Mouse (Mus musculus) frontal cortex, postnatal 25 days (tissue): ENCODE results near the gene Zfand2b.

Source experiments
- DNase-seq, 2 experiments: peaks; one replicate each; pipeline ENCODE4 v3.0.0; 2022; ENCODE audit warnings: low spot score in 2 of 2

Zfand2b gene

DNA sequence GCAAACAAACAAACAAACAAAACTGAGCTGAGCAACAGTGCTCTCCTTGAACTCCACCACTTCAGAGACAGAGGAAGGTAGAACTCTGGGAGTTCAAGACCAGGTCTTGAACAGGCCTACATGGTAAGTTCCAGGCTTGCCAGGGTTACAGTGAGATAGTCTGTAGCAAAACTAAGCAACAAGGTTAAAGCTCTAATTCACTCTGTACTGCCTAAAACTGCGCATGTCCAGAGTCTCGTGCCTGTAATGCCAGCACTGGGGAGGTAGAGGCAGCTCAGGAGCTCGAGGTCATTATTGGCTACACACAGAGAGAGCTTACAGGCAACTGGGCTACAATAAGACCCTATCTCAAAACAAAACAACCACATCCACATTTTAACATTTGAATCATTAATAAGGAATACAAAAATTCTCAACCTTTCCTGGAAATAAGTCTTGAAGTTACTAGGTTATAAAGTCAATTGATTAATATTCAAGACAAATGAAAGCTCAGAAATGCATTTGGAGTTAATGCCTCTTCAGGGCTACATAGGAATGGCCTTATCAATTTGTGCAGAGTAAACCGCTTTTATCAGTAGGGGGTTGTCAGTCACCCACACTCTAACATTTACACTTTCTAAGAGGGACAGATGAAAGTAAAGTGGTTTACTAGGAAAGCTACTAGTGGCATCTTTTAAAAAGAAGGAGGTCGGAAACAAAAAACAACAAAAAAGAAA lies 8.7 kb upstream of the Zfand2b start:
- DNase-seq: no peak

DNA sequence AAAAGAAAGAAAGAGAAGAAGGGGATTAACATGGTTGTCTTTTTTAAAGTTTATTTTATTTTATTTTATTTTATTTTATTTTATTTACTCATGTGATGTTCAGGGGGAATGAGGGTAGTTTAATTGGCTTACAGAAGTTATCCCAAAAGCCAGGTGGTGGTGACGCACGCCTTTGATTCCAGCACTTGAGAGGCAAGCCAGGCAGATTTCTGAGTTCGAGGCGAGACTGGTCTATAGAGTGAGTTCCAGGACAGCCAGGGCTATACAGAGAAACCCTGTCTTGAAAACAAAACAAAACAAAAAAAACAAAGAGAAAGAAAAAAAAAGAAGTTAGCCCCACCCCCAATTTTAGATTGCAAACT lies 8.2 kb upstream of the Zfand2b start:
- peak in 1 of 2 experiments; percentile 1 for DNase-seq

DNA sequence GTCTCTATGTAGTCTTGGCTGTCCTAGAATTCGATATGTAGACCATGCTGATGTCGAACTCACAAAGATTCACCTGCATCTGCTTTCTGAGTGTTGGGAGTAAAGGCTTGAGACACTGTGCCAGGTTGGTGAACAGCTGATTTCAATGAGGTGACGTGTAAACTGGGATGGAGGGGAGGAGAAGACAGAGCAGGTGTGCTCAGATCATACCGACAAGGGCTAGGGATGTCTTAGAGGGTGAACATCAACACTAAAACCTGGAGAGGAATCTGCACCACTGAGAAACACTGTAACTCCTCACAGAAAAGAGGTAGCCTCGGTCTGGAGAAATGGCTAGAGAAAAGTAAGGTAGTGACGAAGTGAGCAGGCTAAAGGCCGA lies 364 bp upstream of the Zfand2b start:
- no peak for DNase-seq

DNA sequence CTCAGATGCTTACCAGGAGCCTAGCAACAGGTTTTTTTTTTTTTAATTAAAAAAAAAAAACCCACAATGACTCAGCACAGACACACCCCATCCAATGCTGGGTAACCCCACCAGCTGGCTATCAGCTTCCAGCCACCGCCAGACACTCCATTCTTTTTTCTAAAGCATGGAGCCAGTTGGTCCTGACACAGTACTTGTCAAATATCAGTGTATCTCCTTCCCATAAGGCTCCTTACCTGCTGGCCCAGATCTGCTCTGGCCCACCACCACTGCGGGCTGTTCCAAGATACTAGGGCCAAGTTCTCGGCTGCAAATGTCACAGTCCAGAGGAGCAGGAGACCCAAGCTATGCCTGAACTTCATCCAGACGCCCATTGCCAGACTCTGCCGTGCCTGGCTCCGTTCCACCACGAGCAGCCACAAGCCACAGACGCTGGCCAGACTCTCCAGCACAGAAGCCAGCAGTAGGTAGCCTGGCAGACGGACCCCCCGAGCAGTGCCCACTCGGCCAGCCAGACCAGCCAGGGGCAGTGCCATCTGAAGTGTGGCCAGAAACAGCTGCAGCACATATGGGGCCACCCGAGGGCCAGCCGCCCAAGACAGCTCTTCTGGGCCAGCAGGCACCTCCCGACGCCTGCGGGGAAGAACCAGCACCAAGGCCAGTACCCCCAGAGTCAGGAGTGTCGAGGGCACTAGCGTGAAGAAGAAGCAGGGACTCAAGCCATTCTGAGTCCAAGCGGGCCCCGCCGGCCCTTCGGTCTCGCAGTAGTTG lies 11.1 kb downstream of the Zfand2b start:
- peak in 1 of 2 experiments; percentile 27 for DNase-seq

DNA sequence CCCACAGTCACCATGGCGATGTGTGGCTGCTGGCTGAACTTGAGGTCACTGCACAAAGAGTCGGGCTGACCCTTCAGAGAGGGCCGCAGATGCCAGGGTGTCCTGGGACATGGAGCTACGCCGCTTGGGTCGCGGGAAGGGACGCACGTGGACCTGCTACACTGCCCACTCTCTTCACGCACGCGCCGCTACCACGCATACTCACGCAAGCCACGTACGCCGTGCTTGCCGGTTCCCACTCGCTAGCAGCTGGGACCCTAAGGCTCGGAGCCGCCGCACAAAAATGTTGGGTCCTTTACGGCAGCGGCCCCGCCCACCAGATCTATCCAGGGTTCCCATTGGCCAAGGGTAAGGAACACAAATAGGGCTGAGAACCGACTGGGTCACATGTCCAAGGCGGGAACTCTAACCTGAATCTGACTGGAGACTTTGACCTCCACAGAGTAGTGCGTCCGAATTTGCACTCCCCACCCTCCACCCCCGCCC lies 11.7 kb downstream of the Zfand2b start, which contains the start of gene Abcb6:
Gene Abcb6 (minus strand): TSS at position 288 of the 486 bp plus-strand sequence.
- peak; percentile 80 to 83 for DNase-seq

DNA sequence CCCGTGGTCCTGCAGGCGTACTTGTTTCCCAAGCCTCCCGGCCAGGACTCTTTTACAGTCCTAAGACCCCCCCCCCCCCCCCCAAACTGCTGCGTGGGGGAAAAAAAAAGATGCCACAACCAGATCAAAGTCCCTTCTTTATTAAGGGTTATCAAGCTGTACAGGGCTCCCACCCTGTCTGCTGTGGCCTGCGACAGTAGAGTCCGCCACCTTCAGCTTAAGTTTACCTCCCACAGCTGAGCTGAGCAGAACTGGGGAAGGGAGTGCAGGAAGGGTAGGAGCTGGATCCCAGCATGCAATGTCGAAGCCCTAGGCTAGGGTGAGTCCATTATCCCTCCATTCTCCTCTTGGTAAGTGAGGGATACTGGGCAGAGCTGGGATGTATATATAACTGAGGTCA lies 12.3 kb downstream of the Zfand2b start:
- DNase-seq: no peak

DNA sequence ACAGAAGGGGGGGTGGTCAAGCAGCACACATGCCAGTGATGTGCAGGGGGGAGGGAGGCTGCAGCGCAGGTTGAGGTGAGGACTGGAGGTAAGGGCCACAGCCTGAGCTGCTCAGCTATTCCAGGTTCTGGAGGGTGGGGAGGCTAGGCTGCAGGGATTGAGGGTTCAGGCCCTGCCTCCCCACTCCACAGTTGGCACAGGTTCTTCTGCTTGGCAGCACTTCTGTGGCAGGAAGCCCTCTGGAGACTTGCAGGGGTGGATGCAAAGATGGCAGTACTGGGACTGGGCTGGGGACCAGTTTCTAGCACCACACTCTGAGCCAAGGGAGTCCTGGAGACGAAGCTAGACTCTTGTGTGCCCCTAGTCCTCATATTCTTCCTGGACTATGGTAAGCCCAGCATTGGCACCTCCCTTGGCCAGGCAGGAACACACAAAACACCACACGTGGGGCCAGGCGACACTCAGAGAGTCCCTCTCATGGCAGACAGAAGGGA lies 13.0 kb downstream of the Zfand2b start:
- DNase-seq: no peak

DNA sequence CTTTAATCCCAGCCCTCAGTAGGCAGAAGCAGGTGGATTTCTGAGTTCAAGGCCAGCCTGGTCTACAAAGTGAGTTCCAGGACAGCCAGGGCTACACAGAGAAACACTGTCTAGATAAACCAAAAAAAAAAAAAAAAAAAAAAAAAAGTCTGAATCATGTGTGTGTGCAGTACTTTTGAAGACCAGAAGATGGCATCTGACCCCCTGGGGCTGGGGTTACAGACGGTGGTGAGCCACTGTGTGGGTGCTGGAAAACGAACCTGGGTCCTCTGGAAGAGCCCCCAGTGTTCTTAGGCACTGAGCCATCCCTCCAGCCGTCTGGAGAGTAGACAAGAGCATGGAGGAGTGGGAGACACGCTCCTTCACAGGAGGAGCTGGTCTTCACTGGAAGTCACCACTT lies 13.7 kb downstream of the Zfand2b start:
- no peak for DNase-seq

DNA sequence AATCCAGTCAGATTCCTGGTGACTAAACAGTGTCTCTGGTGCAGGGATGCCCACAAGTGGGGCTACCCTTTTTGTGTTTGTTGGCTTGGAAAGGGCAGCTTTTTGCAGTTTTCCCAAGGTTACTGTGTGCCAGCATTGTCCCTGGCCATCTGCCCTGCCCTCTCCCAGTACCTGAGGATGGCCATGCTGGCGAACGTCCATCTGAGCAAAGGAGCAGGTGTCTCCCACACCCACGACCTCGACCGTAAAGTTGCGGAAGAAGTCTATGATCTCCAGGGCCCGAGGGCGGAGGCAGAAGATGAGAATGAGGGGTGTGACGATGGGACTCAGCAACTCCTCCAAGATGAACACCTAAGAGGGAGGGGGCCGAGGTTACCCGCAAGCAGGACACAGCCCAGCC lies 17.0 kb downstream of the Zfand2b start:
- DNase-seq: no peak

DNA sequence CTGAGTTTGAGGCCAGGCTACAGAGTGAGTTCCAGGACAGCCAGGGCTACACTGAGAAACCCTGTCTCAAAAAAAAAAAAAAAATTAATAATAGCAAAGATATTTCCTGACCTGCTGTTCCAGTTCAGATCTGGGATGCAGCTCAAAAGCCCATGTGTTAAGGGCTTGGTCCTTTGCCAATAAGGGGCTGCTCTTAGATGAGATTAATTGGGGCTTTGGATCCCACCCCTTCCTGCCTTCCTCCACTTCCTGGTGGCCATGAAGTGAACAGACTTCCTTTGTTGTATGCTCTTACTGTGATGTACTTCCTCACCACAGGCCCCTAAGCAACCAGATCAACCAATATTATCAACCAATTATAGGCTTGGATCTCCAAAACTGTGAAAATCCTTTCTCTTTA lies 18.7 kb downstream of the Zfand2b start:
- no peak for DNase-seq

DNA sequence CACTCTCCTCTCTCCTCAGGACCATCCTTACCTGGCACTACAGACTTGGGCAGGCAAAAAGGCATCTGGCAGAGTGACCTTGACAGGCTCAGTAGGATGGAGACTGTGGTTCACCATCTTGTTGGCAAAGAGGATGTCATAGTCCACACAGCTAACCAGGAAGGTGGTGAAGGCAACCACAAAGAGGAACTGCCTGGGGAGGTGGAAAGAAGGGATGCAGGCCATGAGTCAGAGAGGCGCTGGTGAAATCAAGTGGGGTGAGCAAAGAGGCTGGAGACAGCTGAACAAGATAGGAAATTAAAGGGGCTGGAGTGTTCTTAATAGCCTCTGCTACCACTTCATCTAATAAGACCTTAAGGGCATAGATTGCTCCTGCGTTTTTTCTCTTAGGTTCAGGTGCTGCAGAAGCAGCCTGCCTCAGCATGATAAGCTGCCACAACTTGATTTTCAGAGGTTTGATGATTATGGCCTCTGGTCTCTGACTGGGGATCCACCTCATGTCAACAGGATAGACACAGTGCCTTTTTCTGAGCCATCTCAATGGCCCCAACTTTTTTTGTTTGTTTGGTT lies 19.6 kb downstream of the Zfand2b start:
- DNase-seq: no peak

DNA sequence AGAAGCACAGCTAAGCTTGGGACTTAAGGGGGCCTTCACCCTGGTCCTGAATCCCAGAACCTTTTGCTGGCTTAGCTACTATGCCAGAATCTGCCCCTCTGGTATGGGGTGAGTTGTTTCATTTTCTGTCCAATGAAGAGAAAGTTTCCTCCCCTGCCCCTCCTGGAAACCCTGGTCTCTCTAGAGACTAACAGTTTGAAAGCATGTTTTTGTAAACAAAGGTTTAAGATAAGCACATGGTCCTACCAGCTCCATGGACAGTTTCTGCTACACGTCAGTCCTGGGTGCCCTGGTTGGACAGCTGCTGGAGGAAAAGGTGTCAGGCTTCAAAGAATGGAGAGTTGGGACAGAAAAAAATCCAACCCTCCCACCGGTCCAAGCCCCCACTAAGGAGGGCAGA lies 22.1 kb downstream of the Zfand2b start:
- DNase-seq: no peak

DNA sequence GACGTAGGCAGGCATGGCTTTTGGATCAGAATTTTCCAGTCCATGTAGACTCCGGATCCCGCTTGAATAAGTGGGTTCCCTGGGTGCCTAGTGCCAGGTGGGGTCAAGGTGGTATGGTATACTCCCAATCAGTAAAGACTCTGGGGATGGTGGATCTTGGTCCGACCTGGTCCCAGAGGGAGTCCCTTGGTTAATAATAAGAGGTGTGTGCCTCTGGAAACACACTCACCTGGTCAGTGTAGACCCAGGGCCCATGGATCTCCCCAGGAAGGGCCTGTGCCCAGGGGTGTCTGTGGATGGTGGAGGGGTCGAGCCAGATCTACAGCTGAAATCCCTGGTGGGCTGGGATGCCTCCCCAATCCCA lies 22.8 kb downstream of the Zfand2b start:
- no peak for DNase-seq

DNA sequence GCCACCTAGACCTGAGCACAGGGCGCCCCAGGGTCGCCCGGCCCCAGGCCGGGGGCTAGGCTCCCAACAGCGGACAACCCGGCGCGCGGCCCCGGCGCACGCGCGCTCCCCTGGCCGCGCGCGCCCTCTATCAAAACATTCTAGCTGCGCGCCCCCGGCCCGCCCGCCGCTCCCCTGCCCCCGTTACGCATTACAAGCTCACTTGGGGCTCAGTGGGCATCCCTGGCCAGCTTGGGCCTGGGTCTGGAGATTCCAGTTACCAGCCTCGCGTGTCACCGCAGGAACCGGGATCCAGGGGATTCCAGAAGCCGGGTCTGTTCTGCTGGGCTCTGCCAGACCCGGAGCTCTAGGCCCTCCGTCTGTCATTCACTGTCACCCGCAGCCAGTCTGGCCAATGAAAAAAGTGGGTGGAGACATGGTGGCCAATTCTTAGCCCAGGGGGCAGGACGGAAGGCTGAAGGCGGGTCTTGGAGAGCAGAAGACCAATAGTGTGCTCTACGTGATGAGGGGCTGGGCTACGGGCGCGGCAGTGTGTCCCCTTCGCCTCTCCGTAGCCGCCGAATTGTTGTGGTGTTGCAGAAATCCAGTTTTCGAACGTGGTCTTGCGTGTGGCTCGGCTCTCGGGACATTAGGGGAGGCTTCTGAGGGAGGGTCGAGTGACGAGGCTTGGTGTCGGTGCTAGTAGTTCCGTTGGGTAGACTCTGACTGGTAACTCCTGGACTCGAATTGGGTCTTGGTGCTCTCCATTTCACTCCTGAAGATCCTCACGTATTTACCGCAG lies 23.4 kb downstream of the Zfand2b start, which contains the start of the genes Ankzf1 and Atg9a:
Gene Ankzf1 (plus strand): TSS at position 530 of the 781 bp plus-strand sequence.
Gene Atg9a (minus strand): TSS at position 575 of the 781 bp plus-strand sequence.
- peak; percentile 82 to 92 for DNase-seq

DNA sequence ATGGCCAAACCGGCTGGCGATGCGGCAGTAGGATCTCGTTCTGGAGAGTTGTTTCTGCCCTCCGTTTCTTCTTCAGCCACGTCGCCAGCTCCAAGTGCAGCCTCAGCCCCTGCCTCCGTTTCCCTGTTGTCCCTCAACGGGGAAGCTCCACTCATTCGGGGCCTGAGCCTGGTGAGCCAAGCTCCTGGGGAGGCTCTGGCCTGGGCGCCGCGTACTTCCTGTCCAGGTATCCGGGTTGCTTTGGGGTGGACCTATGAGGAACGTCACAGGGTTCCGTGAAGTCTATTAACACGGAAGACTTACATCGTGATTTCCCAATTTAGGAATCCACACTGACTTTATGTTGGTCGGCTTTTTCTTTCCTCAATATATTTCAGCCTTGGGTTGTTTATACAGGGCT lies 24.0 kb downstream of the Zfand2b start:
- no peak for DNase-seq

DNA sequence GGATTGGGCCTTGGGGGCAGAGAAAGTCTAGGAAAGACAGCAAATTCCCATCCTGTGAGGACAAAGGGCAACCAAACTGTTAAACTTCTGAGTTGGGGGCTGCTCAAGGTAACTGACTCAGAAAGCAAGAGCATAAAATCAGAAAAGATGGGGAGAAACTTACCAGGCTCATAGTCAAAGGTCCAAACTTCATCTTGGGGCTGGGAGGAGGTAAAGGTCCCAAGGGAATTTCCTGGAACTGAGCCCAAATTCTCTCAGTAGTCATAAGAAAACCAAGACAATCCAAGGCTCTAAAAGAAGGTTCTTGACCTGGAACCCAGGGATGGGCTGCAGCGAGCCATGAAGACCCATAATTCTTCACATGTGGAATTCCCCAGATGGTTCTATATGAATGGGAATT lies 32.8 kb downstream of the Zfand2b start:
- no peak for DNase-seq

DNA sequence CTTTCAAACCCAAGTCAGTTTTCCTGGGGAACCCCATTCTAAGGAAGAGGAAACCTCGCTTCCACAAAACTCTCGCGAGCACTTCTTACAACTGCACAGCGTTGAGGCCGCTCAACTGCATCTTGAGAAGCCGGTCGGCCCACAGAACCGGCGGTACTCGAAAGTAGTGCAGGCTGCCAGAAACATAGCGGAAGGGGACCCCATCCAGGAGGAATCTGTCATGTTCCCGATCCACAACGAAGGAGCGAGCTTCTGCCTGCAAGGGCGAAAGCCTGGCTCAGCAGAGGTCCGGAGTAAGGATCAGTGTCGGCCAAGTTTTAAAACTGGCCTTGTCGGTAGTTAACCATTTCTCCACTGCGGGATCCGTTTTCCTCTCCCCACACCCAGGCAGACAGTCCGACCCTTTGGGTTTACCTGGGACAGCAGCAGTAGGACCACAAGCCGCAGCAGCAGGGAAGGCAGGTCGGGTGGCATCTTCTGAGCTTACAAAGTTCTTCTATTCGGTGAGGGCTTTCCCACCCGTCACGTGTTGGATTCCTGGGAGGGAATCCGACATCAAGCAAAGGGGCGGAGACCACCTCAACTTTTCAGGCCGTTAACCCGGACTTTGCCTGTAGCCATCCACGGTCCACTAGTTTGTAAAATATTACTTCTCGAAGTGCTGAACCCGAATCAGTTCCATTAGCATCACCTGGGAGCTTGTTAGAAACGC lies 40.7 kb downstream of the Zfand2b start:
- DNase-seq: no peak

DNA sequence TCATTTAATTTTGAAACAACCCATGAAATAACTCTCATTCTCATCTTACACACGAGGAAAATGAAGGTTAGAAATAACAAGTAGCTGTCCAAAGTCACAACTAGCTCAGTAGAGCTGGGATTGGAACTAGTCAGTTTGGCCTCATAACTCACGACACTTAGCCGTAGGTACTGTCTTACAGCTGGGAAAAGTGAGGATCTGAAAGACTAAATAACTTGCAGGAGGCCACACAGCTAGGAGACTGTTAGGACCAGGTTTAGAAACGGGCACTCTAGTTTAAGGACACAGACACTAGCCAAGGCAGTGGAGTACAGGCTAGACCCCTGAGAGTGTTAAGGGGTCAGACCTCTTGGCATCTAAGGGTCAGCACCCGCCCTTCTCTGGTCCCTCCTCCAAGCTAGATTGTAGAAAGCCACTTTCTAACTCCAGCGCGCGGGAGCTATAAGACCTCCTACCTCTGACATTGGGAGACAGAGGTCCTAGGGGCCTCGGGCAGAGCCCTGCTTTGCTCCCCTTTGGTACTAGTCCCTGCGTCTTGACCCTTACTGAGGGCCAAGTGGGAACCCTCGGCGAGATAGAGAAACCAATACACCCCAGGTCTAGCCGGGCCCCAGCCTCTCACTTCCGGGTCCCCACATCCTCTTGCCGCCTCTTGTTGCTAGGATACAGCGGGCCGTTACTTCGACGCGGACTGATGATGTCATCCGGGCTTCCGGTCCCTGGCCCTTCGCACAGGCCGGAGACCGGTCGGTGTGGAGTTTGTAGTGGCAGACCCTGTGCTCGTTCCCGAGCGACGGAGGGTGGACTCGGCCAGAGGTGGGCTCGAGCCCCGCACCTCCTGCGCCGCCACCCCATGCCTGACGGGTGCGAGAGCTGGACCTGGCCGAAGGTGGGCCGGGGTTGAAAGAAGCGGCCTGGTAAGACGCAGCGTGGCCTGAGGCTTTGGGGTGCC lies 42.0 kb downstream of the Zfand2b start, which contains the start of the genes Glb1l and Stk16:
Gene Glb1l (minus strand): TSS at position 678 of the 952 bp plus-strand sequence.
Gene Stk16 (plus strand): TSS at position 703 of the 952 bp plus-strand sequence.
- peak; percentile 94 to 96 for DNase-seq

DNA sequence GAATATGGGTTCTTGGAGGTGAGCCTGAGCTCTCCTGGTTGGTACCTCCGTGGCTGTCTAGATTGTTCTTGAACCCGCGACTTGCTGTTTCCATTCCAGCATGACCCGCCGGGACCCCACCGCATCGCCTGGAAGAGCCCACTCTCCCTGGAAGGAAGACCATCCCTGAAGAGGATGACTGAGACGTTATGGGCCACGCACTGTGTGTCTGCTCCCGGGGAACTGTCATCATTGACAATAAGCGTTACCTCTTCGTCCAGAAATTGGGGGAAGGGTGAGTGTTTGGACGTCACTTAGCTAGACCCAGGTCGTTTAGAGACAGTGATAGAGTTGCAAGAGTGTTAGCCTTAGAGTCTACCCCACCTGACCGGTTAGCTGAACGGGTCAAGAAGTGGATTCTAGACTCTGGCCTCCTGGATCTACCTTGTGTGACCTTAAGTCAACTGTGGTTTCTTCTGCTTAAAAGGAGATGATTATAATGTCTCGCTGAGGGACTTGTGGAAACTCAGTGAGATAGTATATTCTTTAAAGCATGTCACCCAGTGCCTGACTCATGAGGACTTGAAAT lies 42.8 kb downstream of the Zfand2b start:
- DNase-seq: no peak
